Mouse (Mus musculus) ES-Bruce4 (cell line): ENCODE results near the gene Crat. TPM values are rescaled to one million over a fixed set of nuclear protein-coding genes. Genes with fewer than 3 reads are reported as not detected.
"Not testable (repeated sequence)": the region's sequence is repeated elsewhere in the genome, so short reads cannot be mapped to it uniquely, and the experiment has no call there.

ENCODE experiments used
- H3K27ac ChIP-seq: 2 replicates; pipeline ENCODE4 v1.5.1; 2012; ENCODE audit warnings: low read length, inconsistent platforms; ENCODE audit not compliant: insufficient read depth
- H3K27me3 ChIP-seq: 2 replicates; pipeline ENCODE4 v1.6.1; 2012; ENCODE audit warnings: mild to moderate bottlenecking, low read length, inconsistent platforms; ENCODE audit not compliant: control insufficient read depth, poor library complexity, insufficient read depth, severe bottlenecking
- H3K36me3 ChIP-seq: 2 replicates; pipeline ENCODE4 v1.6.1; 2012; ENCODE audit warnings: inconsistent platforms, mild to moderate bottlenecking, low read length, moderate library complexity; ENCODE audit not compliant: control insufficient read depth, poor library complexity, insufficient read depth, severe bottlenecking
- H3K4me1 ChIP-seq: one replicate; pipeline ENCODE4 v1.8.1; 2011; ENCODE audit warnings: low read length; ENCODE audit not compliant: control insufficient read depth, insufficient read depth
- H3K4me3 ChIP-seq: 2 replicates; pipeline ENCODE4 v1.5.1; 2011; ENCODE audit warnings: low read depth, mild to moderate bottlenecking, low read length
- H3K9ac ChIP-seq: 2 replicates; pipeline ENCODE4 v1.6.1; 2012; ENCODE audit warnings: low read depth, mild to moderate bottlenecking, inconsistent platforms; ENCODE audit not compliant: poor library complexity, severe bottlenecking
- H3K9me3 ChIP-seq: replicated peaks from 2 replicates; pipeline ENCODE4 v1.6.1; 2012; ENCODE audit warnings: mild to moderate bottlenecking, low read length, inconsistent platforms; ENCODE audit not compliant: control insufficient read depth, poor library complexity, insufficient read depth, severe bottlenecking
- CTCF ChIP-seq: IDR thresholded peaks from one replicate; pipeline ENCODE4 v1.8.1; 2011; ENCODE audit warnings: low read depth, low read length
- EP300 ChIP-seq: IDR thresholded peaks from 2 replicates; pipeline ENCODE4 v1.6.1; 2011; ENCODE audit warnings: low read depth, low read length; ENCODE audit not compliant: insufficient read depth
- POLR2A ChIP-seq: IDR thresholded peaks from one replicate; pipeline ENCODE4 v1.8.1; 2011; ENCODE audit warnings: low read length; ENCODE audit not compliant: insufficient read depth
- polyA plus RNA-seq: library from polyadenylated mRNA; stranded (reverse); fragments of >200 nt; gene quantifications from 2 replicates; pipeline ENCODE4 v1.2.4, GENCODE M21; 2011; ENCODE audit warnings: low read depth; ENCODE audit not compliant: missing spikeins, insufficient read depth, insufficient read length

The Crat gene
- polyA plus RNA-seq, 1 experiment = 8.9 TPM

GRCm38 (mm10) chr2:30417595-30418165 is 2.1 kb upstream of the Crat start:
- no peaks in the 10 kb centered on the region for H3K36me3 ChIP-seq
- TF ChIP-seq EP300 (no peak), POLR2A (no peak), CTCF (no peak)
- no peaks in the 10 kb centered on the region for H3K4me1 ChIP-seq
- H3K9ac ChIP-seq = no peak overlapping the region
- no peaks in the 10 kb centered on the region for H3K27me3 ChIP-seq
- H3K9me3 ChIP-seq = no peaks in the 10 kb centered on the region
- H3K27ac ChIP-seq = no peak overlapping the region
- no peak overlapping the region for H3K4me3 ChIP-seq

GRCm38 (mm10) chr2:30417154-30417553 is 1.5 kb upstream of the Crat start:
- H3K4me1 ChIP-seq = not testable (repeated sequence)

GRCm38 (mm10) chr2:30416649-30416965 is 994 bp upstream of the Crat start:
- no peak for TF ChIP-seq CTCF
- no peak for TF ChIP-seq POLR2A
- TF ChIP-seq EP300 = no peak
- H3K36me3 ChIP-seq = no peaks in the 10 kb centered on the region
- H3K4me1 ChIP-seq = no peaks in the 10 kb centered on the region
- peak overlapping the region; percentile 27; the same call in 1 of the 2 replicates for H3K27ac ChIP-seq
- H3K4me3 ChIP-seq = peak overlapping the region; percentile 86
- no peaks in the 10 kb centered on the region for H3K9me3 ChIP-seq
- H3K27me3 ChIP-seq = no peaks in the 10 kb centered on the region
- H3K9ac ChIP-seq = peak overlapping the region; percentile 98

More at GRCm38 (mm10) chr2:30417154-30417553, 1.5 kb upstream of the Crat start:
- H3K27me3 ChIP-seq, H3K9me3 ChIP-seq, H3K27ac ChIP-seq, H3K36me3 ChIP-seq: not testable (repeated sequence)
- Histone ChIP-seq H3K4me3 (0 out of 2 replicates have a peak overlapping the region, but pooled peaks have one; percentile 9), H3K9ac (peak overlapping the region; percentile 98; the same call in 1 of the 2 replicates)

GRCm38 (mm10) chr2:30415936-30416648 is 479 bp upstream of the Crat start, which contains the start of gene Ptpa:
Gene Ptpa (plus strand): TSS chr2:30416039.
- no peaks in the 10 kb centered on the region for H3K4me1 ChIP-seq
- TF ChIP-seq EP300 = no peak
- peak; percentile 98 for TF ChIP-seq POLR2A
- no peaks in the 10 kb centered on the region for H3K9me3 ChIP-seq
- peak within 1 kb of the TSS; percentile 27 for H3K27ac ChIP-seq
- H3K27me3 ChIP-seq = no peaks in the 10 kb centered on the region
- H3K4me3 ChIP-seq = peak within 1 kb of the TSS; percentile 86
- no peaks in the 10 kb centered on the region for H3K36me3 ChIP-seq
- peak within 1 kb of the TSS; percentile 98 for H3K9ac ChIP-seq

- no peaks in the 10 kb centered on the region for H3K36me3 ChIP-seq
- no peak overlapping the region for H3K27ac ChIP-seq
- no peaks in the 10 kb centered on the region for H3K27me3 ChIP-seq
- peak overlapping the region; percentile 98 for H3K9ac ChIP-seq
- H3K9me3 ChIP-seq = no peaks in the 10 kb centered on the region
- H3K4me1 ChIP-seq = no peaks in the 10 kb centered on the region
- TF ChIP-seq POLR2A = no peak
- peak overlapping the region; percentile 77 for H3K4me3 ChIP-seq
These were observed 932 bp downstream of the Crat start for GRCm38 (mm10) chr2:30414681-30415080.

GRCm38 (mm10) chr2:30414101-30414500 is 1.5 kb downstream of the Crat start:
- no peak overlapping the region for H3K4me3 ChIP-seq
- no peaks in the 10 kb centered on the region for H3K4me1 ChIP-seq
- TF ChIP-seq POLR2A (no peak), CTCF (no peak), EP300 (no peak)
- H3K36me3 ChIP-seq = no peaks in the 10 kb centered on the region
- H3K27ac ChIP-seq = no peak overlapping the region
- no peaks in the 10 kb centered on the region for H3K27me3 ChIP-seq
- no peaks in the 10 kb centered on the region for H3K9me3 ChIP-seq
- H3K9ac ChIP-seq = no peak overlapping the region
